Mouse (Mus musculus): Measurements from ENCODE around the gene Acvrl1. TPM values are rescaled to one million over a fixed set of nuclear protein-coding genes. Genes with fewer than 3 reads are reported as not detected.

Acvrl1 gene
- polyA plus RNA-seq, 1 experiment from 2014 or later: 13.5 TPM

- Histone ChIP-seq H3K4me2 (ENCODE audit: low read depth, low read length) (no peak overlapping the region), H3K4me3 (ENCODE audit: low read depth, low read length) (no peak overlapping the region), H3K27me3 (replicated peaks; ENCODE audit: control insufficient read depth, insufficient read depth, low read length) (no peaks in the 10 kb centered on the region), H3K27ac (replicated peaks; ENCODE audit: low read depth, low read length) (no peak overlapping the region; the same call in 1 of the 2 replicates), H3K9ac (ENCODE audit: low read depth, low read length) (no peak overlapping the region), H3K4me1 (ENCODE audit: control insufficient read depth, insufficient read depth, low read length) (peaks cover 12% of the 10 kb centered on the region), H3K36me3 (ENCODE audit: control insufficient read depth, insufficient read depth, low read length) (peaks cover 29% of the 10 kb centered on the region), H3K9me3 (ENCODE audit: control insufficient read depth, low read length) (no peaks in the 10 kb centered on the region)
- ATAC-seq (ENCODE audit: low read depth): peak; percentile 35; the same call in 1 of the 2 replicates
- DNase-seq (ENCODE audit: low spot score): peak; percentile 71
- 42% methylated on average over 13 of the region's 13 CpGs for WGBS
These were observed 63.3 kb downstream of the Acvrl1 start for GRCm38 (mm10) chr15:101191459-101192259.

DNA sequence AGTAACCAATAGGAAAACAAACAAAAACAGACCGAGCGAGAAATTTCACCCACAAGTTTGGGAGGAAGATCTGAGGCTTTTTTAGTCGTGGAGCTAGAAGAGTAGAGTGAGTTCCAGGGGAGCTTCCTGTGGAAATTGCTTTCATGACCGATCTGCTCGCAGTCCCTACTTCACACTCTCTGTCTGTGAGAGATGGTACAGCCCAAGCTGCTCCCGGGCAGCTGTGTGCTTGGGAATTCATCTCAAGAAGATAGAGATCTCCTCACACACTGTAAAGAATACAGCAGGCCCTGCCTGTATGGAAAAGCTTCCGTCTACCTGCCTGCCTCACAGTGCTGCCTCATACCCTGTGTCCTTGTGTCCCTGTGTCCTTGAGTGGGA, 63.9 kb downstream of the Acvrl1 start:
- Histone ChIP-seq H3K9me3 (ENCODE audit: control insufficient read depth, low read length) (no peaks in the 10 kb centered on the region), H3K36me3 (ENCODE audit: control insufficient read depth, insufficient read depth, low read length) (peaks cover 35% of the 10 kb centered on the region), H3K4me1 (ENCODE audit: control insufficient read depth, insufficient read depth, low read length) (peaks cover 12% of the 10 kb centered on the region), H3K9ac (ENCODE audit: low read depth, low read length) (no peak overlapping the region), H3K4me3 (ENCODE audit: low read depth, low read length) (no peak overlapping the region), H3K27ac (replicated peaks; ENCODE audit: low read depth, low read length) (no peak overlapping the region), H3K4me2 (ENCODE audit: low read depth, low read length) (no peak overlapping the region), H3K27me3 (replicated peaks; ENCODE audit: control insufficient read depth, insufficient read depth, low read length) (no peaks in the 10 kb centered on the region)
- ATAC-seq (ENCODE audit: low read depth) (no peak), DNase-seq (ENCODE audit: low spot score) (no peak)
- 53% methylated on average over 7 of the region's 7 CpGs for WGBS

DNA sequence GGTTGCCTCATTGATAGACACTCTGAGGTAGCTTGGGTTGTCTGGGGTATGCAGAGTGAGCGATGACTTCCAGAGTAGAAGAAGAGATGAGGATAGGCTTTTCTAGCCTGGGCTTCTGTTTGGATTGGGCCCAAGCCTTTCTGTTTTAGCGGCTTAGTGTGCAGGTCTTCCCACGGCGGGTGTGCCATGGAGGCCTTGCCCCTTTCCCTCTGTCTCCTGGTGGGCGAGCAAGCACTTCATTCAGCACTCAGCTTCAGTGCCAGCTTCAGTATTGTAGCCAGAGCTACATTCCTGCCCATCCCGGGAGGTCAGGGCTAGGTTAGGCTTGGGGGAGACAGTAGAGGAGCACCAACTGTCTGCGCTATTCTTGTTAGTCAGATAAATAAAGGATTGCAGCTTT, 64.3 kb downstream of the Acvrl1 start:
- Histone ChIP-seq H3K4me1 (ENCODE audit: control insufficient read depth, insufficient read depth, low read length) (peaks cover 12% of the 10 kb centered on the region), H3K36me3 (ENCODE audit: control insufficient read depth, insufficient read depth, low read length) (peaks cover 39% of the 10 kb centered on the region), H3K4me3 (ENCODE audit: low read depth, low read length) (no peak overlapping the region), H3K9ac (ENCODE audit: low read depth, low read length) (no peak overlapping the region), H3K9me3 (ENCODE audit: control insufficient read depth, low read length) (no peaks in the 10 kb centered on the region), H3K27ac (replicated peaks; ENCODE audit: low read depth, low read length) (no peak overlapping the region), H3K4me2 (ENCODE audit: low read depth, low read length) (no peak overlapping the region), H3K27me3 (replicated peaks; ENCODE audit: control insufficient read depth, insufficient read depth, low read length) (no peaks in the 10 kb centered on the region)
- DNase-seq (ENCODE audit: low spot score) (no peak), ATAC-seq (ENCODE audit: low read depth) (no peak)
- 82% methylated on average over 7 of the region's 7 CpGs for WGBS

DNA sequence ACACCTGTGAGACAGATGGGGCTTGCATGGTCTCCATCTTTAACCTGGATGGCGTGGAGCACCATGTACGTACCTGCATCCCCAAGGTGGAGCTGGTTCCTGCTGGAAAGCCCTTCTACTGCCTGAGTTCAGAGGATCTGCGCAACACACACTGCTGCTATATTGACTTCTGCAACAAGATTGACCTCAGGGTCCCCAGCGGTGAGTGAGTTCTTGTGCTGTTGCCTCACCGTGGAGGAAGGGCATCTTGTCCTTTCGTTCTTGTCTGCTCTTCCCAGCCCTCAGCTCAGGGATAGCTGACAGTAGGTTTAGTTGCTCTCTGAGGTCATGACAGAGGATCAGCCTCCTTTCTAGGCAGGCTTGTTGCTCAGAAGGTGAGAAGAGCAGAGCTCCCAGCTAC, 65.6 kb downstream of the Acvrl1 start:
- Histone ChIP-seq H3K27ac (replicated peaks; ENCODE audit: low read depth, low read length) (no peak overlapping the region), H3K4me2 (ENCODE audit: low read depth, low read length) (no peak overlapping the region), H3K4me3 (ENCODE audit: low read depth, low read length) (no peak overlapping the region), H3K9me3 (ENCODE audit: control insufficient read depth, low read length) (no peaks in the 10 kb centered on the region), H3K27me3 (replicated peaks; ENCODE audit: control insufficient read depth, insufficient read depth, low read length) (no peaks in the 10 kb centered on the region), H3K36me3 (ENCODE audit: control insufficient read depth, insufficient read depth, low read length) (peaks cover 46% of the 10 kb centered on the region), H3K4me1 (ENCODE audit: control insufficient read depth, insufficient read depth, low read length) (peaks cover 12% of the 10 kb centered on the region), H3K9ac (ENCODE audit: low read depth, low read length) (no peak overlapping the region)
- 91% methylated on average over 6 of the region's 6 CpGs for WGBS
- no peak for DNase-seq (ENCODE audit: low spot score)
- no peak for ATAC-seq (ENCODE audit: low read depth)

Small RNAs within 50 kb of the gene (microRNA-seq; reads per million reads assigned to microRNA genes)
- gene Mir6962 (ENCODE audit: borderline number of aligned reads): not detected

Other genes starting within 250 kb of the Acvrl1 start
- gene Gm47841, start 81.1 kb upstream of the Acvrl1 start, polyA plus RNA-seq (2014; fragmentation: Nextera tagmentation; extraction: Ambion mirVana): not detected in 2 replicates
- gene Fignl2, start 50.0 kb upstream of the Acvrl1 start, polyA plus RNA-seq (2014; fragmentation: Nextera tagmentation; extraction: Ambion mirVana): 0.26 and 0.30 TPM in 2 replicates
- gene Ankrd33, start 12.8 kb upstream of the Acvrl1 start, polyA plus RNA-seq (2014; fragmentation: Nextera tagmentation; extraction: Ambion mirVana): not detected in 2 replicates
- gene Acvr1b, start 45.5 kb downstream of the Acvrl1 start, polyA plus RNA-seq (2014; fragmentation: Nextera tagmentation; extraction: Ambion mirVana): 10.2 and 10.7 TPM in 2 replicates
- 6.1 and 7.9 TPM in 2 replicates for gene Grasp, start 95.7 kb downstream of the Acvrl1 start, polyA plus RNA-seq (2014; fragmentation: Nextera tagmentation; extraction: Ambion mirVana)
- gene Nr4a1, start 125.7 kb downstream of the Acvrl1 start, polyA plus RNA-seq (2014; fragmentation: Nextera tagmentation; extraction: Ambion mirVana): 11.5 and 12.4 TPM in 2 replicates
- gene Atg101, start 155.8 kb downstream of the Acvrl1 start, polyA plus RNA-seq (2014; fragmentation: Nextera tagmentation; extraction: Ambion mirVana): 49.9 and 62.0 TPM in 2 replicates
- gene 6030408B16Rik, start 164.7 kb downstream of the Acvrl1 start, polyA plus RNA-seq (2014; fragmentation: Nextera tagmentation; extraction: Ambion mirVana): 0.79 and 0.84 TPM in 2 replicates
- 5.5 and 9.5 TPM in 2 replicates for gene Krt80, start 241.6 kb downstream of the Acvrl1 start, polyA plus RNA-seq (2014; fragmentation: Nextera tagmentation; extraction: Ambion mirVana)